Mouse (Mus musculus) bone marrow, adult 2 months (tissue): ENCODE data around the gene Shmt2.

ENCODE experiments used
- CTCF ChIP-seq: fragments of 200-500 bp; IDR thresholded peaks from 2 replicates; pipeline ENCODE4 v1.5.1; 2011; ENCODE audit warnings: low read length, control low read depth; ENCODE audit not compliant: control insufficient read depth, insufficient read depth
- POLR2A ChIP-seq: fragments of 200-500 bp; IDR thresholded peaks from 2 replicates; pipeline ENCODE4 v1.6.1; 2011; ENCODE audit warnings: low read depth, mild to moderate bottlenecking, control low read depth, low read length, borderline replicate concordance; ENCODE audit not compliant: control insufficient read depth

GRCm38 (mm10) chr10:127511634-127512306, 10.5 kb downstream of the Shmt2 start:
- TF ChIP-seq POLR2A (no peak), CTCF (no peak)
